Mouse (Mus musculus) megakaryocyte, adult 5-6 weeks (primary cell): ENCODE measurements around the gene Pf4. TPM values are rescaled to one million over a fixed set of nuclear protein-coding genes. Genes with fewer than 3 reads are reported as not detected.

Experiments used
- ATAC-seq: 2 replicates; pipeline ENCODE4 v1.8.0; 2016; ENCODE audit warnings: mild to moderate bottlenecking, inconsistent platforms; ENCODE audit not compliant: poor library complexity, severe bottlenecking
- total RNA-seq, 2 experiments: library from RNA; stranded (forward) in 1 of 2; stranded (reverse) in 1 of 2; fragments of 153-499, 151-499 nt in 1 of 2; fragments of 221-1000, 200-1000 nt in 1 of 2; gene quantifications; 2 replicates each; pipeline versions ENCODE4 v1.2.3 to v1.2.4; 2015 to 2017

Pf4 gene
- total RNA-seq, 2 experiments from 2014 or later, result 0.99 to 6.3 TPM

DNA sequence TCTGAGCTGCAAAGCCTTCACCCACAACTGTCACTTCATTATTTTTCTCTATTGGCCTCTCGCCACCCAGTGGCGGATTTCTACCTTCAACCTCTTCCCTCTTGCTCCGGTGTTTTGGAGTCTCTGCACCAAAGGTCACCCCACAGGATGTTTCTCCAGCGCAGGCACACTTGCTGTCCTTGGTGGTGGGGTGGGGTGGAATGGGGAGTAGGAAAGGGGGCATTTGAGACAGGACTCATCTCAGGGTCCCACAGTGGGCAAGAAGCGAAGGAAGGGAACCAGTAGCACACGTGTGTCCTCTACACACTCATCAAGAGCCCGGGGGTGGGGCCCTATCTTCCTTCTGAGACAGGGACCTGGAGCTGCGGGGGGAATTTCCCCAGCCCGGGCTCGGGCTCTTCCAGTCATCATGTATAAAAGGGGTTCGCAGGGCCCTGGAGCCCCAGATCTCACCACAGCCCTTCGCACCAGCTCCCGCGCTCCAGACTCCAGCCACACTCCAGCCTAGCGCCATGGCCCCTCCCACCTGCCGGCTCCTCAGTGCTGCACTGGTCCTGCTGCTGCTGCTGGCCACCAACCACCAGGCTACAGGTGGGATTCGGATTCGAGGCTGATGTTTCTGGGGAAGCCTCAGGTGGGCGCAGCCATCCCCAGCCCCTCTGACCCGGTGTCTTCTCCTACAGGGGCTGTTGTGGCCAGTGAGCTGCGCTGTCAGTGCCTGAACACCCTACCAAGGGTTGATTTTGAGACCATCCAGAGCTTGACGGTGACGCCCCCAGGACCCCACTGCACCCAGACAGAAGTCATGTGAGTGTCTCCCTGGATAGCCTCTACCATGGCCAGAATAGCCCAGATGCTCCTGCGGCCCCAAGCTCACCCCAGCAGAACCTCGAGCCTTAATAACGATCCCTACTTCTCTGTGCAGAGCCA lies 13.7 kb downstream of the Pf4 start, which contains the start of gene Cxcl3:
Cxcl3 (plus strand) TSS at position 445 of the 930 bp plus-strand sequence.
- peak; percentile 38 for ATAC-seq

DNA sequence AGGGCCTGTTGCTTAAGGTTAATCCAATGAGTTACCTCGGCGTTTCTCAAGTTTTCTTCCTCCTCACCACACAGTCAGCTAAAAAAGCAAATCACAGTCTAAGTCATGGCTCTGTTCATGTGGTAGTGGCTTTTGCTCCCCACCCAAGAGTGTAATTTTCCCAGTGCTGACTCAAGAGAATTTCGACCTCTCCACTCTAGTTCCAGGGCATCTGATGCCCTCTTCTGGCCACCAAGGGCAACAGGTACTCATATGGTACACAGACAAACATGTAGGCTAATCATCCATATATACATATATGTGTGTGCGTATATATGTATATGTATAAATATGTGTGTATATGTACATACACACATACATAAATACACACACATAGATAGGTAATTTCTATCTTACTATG lies 15.9 kb downstream of the Pf4 start:
- peak; percentile 19; the same call in 1 of the 2 replicates for ATAC-seq

DNA sequence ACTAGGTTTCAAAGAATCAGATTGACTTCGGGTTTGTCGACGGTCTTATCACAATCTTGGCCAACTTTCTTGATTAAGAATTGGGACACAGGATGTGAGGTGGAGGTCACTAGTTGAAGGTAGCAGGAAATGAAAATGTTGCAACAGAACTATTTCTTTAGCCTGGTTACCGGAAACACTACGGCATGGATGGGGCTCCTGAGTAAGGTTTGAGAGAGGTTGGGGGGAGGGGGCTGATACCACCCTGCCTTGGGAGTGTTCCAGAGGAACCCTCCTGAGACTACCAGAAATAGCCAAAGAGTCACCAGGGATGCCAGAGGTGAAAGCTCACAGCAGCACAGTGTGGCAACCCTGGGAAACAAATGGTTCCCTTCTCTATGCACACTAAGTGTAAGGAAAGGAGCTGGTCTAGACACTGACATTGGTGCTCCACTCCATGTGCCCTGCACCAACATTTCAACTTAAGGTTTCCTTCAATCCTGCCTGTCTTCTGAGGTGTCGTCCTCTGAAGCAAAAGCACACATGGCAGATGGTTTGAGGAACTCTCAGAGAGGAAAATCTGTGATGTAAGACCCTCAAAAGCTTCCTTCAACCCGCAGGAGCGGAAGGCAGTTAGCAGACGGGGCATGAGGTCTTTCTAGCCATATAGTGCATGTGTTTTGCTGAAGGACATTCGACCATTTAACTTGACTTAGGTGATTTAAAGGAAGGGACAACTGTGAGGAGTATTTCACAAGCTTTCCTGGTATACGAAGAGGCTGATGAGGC lies 17.3 kb downstream of the Pf4 start:
- ATAC-seq, result peak; percentile 74

- no peak for ATAC-seq
Observed at GRCm38 (mm10) chr5:90790074-90790502, 17.9 kb downstream of the Pf4 start.

- ATAC-seq, result no peak
Observed at GRCm38 (mm10) chr5:90794195-90794625, 22.0 kb downstream of the Pf4 start, which contains the start of gene Cxcl15. TSS of gene Cxcl15 (plus strand) at chr5:90794534.

- ATAC-seq, result peak; percentile 60
Observed at GRCm38 (mm10) chr5:90795392-90795791, 23.2 kb downstream of the Pf4 start.

DNA sequence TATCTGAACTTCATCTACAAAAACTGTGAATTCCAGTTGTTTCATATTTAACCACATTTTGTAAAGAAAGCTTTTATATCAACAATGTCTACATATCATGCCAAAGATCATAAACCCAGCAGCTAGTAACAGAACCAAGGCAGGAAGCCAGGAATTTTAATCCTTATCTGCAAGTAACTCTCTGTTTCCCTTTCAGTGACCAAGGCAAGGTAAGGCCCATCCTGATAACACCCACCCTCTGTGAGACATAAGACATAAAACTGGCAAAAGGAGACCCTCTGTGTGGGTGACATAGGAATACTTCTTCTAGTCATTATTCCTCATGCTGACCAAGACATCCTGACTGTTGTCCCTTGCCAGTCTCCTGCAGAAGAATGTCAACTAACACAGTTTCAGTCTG lies 32.3 kb downstream of the Pf4 start:
- ATAC-seq, result no peak

DNA sequence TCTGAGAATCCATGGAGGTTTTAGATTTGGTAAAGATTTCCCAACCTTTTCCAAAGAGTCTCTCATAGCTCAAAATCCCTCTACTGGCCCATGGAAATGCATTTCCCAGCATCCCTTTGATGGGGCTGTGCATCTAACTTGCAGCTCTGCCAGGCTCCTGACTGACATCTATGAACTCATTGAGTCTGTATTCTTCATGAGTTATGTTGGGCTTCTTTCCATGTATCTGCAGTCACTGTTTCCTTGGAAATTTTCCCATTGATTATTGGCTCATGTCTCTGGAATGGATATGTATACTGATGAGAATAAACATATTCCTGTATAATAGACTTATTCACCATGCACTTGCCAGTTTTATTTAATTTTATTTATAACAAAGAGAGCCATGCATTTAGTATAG lies 33.8 kb downstream of the Pf4 start:
- no peak for ATAC-seq

- ATAC-seq, result no peak
Observed at GRCm38 (mm10) chr5:90807176-90807950, 35.1 kb downstream of the Pf4 start.

DNA sequence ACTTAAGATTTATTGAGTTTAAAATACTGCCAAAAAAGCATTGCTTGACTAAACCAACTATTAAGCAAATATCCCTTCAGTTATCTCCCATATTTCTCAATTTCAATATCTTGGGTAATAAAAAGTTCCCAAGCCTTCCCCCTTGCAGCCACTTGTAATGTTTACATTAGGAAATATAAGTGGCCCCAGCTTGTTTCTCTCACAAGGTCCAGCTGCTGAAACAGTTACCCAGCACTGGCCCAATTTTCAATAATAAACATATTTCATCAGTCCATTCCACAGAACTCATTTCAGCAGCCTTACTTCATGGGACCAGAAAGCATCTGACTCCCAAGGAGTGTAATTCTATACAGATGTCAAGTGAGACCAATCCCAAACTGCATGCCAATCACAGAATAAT lies 47.5 kb downstream of the Pf4 start:
- ATAC-seq, result no peak

Other genes starting within 250 kb of the Pf4 start
- gene 5830473C10Rik, start 211.3 kb upstream of the Pf4 start, total RNA-seq (2015), result not detected in 2 replicates
- gene 5830473C10Rik, start 211.3 kb upstream of the Pf4 start, total RNA-seq (2017), result not detected in 2 replicates
- gene Rassf6, start 131.8 kb upstream of the Pf4 start, total RNA-seq (2015), result not detected in 2 replicates
- not detected in 2 replicates for gene Rassf6, start 131.8 kb upstream of the Pf4 start, total RNA-seq (2017)
- gene Cxcl5, start 13.1 kb upstream of the Pf4 start, total RNA-seq (2015), result not detected in 2 replicates
- gene Cxcl5, start 13.1 kb upstream of the Pf4 start, total RNA-seq (2017), result not detected in 2 replicates
- 0.56 and 0.64 TPM in 2 replicates for gene Ppbp, start 3.9 kb upstream of the Pf4 start, total RNA-seq (2015)
- gene Ppbp, start 3.9 kb upstream of the Pf4 start, total RNA-seq (2017), result 0.26 TPM in 1 of 2 replicates, not detected in the other
- gene Cxcl3, start 13.7 kb downstream of the Pf4 start, total RNA-seq (2015), result not detected in 2 replicates
- gene Cxcl3, start 13.7 kb downstream of the Pf4 start, total RNA-seq (2017), result not detected in 2 replicates
- not detected in 2 replicates for gene Cxcl15, start 22.1 kb downstream of the Pf4 start, total RNA-seq (2015)
- not detected in 2 replicates for gene Cxcl15, start 22.1 kb downstream of the Pf4 start, total RNA-seq (2017)
- gene Cxcl1, start 118.8 kb downstream of the Pf4 start, total RNA-seq (2015), result 0.36 TPM in 1 of 2 replicates, not detected in the other
- gene Cxcl1, start 118.8 kb downstream of the Pf4 start, total RNA-seq (2017), result 0.16 and 0.70 TPM in 2 replicates
- gene Cxcl2, start 131.4 kb downstream of the Pf4 start, total RNA-seq (2015), result 12.9 and 38.9 TPM in 2 replicates
- gene Cxcl2, start 131.4 kb downstream of the Pf4 start, total RNA-seq (2017), result 19.7 and 51.7 TPM in 2 replicates
- 3.3 and 4.4 TPM in 2 replicates for gene Mthfd2l, start 158.7 kb downstream of the Pf4 start, total RNA-seq (2015)
- 3.2 and 9.7 TPM in 2 replicates for gene Mthfd2l, start 158.7 kb downstream of the Pf4 start, total RNA-seq (2017)